Mouse (Mus musculus) induced T-regulatory cell, adult 2 months (primary cell): ENCODE measurements at regions not wholly inside any gene's neighbourhood (a gene's known extent, or its start where the extent isn't known, plus 50 kb on each side); places are given as distances from the start of the nearest gene placed in this dataset.
A peak's percentile ranks its signal among the peaks of the same experiment; 100 is the strongest.

ENCODE experiments used
- DNase-seq: peaks from one replicate; pipeline ENCODE4 v3.0.0-alpha.2; 2012; ENCODE audit warnings: low read depth

DNA sequence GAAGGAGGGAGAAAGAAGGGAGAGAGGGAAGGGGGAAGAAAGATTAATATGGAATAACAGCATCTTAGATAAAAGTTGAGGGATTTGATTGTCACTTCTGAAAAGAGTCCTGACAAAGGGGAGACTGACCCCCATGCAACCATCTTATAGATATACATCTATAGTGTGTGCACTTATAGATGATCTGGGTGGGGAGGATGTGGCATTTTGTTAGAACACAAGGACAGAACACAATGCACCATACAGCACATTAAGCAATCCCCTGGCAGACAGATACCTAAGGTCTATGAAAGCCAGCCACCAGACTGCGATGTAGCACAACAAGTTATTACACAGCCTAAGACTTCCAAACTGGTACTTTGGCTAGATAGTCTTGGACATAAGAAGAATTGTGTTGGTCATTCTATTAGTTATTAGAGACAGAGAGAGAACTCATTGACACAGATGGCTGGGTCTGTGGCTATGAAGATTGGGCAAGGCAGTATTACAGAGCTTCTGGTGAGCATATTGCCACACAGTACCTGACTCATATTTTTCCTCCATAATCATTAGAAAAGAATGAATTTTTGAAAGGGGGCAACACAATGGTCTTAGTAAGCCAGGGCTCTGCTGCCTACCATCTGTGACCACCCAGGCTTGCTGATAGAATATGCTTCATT lies 126.3 kb upstream of the Itgb1 start:
- DNase-seq = peak; percentile 29

DNA sequence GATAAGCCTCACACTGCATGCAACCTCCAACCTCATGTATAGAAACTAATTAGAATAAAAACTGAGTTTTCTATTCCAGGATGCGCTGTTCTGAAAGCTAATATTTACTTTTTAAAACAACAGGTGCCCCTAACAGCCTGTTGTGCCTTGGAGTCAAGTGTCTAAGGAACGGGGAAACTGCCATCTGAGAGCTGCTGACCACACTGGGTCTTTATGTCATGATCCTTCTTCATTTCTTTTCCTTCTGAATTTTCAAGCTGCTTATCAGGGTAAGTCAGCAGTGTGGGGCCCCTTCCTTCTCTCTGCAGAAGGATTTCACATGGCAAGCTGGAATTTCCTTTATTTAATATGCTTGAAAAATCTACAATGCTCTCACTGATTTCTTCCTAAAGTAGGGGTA lies 125.0 kb upstream of the Itgb1 start:
- DNase-seq = no peak

GRCm38 (mm10) chr8:128561016-128561415 lies 124.4 kb upstream of the Itgb1 start:
- no peak for DNase-seq

- DNase-seq = peak; percentile 18
Observed at GRCm38 (mm10) chr8:128562625-128563024, 122.8 kb upstream of the Itgb1 start.

- no peak for DNase-seq
Observed at GRCm38 (mm10) chr8:128563744-128564143, 121.7 kb upstream of the Itgb1 start.

DNA sequence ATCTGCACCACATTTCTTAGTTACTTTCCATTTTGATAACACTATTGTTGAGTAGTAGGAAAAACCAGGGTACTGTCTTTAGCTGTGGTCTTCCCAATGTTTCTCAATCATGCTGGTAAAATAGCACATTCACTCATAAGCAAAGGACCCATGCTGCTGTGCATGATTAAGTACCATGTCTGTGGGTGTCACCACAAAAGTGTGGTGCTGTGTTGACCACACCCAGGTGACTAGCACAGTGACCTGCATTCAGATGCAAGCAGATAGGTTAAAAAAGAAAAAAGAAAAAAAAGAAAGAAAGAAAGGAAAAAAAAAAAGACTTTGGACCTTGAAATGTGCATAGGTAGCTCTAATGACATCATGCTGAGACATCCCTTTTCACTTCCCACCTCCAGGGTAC lies 113.2 kb upstream of the Itgb1 start:
- DNase-seq = peak; percentile 50

DNA sequence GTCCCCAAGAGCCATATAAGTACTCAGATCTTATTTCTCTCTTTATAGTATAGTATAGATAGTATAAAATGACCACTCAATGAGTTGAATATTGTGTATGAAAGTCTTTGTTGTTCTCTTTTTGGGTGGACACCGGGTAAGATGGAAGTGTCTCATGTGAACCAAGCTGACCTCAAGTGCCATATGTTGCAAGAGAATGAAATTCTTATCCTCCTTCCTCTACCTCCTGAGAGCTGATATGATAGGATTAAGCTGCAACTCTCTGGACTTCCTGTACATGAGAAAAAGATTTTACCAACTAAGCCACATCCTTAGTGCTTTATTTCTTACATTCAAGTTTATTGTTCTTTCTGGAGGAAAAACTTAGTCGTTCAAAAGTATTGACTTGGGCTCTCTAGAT lies 91.3 kb upstream of the Itgb1 start:
- peak; percentile 25 for DNase-seq

GRCm38 (mm10) chr8:128594780-128595179 lies 90.7 kb upstream of the Itgb1 start:
- DNase-seq = no peak

- DNase-seq = no peak
Observed at GRCm38 (mm10) chr8:128605588-128605987, 79.9 kb upstream of the Itgb1 start.

- no peak for DNase-seq
Observed at GRCm38 (mm10) chr8:128608876-128609275, 76.6 kb upstream of the Itgb1 start.

DNA sequence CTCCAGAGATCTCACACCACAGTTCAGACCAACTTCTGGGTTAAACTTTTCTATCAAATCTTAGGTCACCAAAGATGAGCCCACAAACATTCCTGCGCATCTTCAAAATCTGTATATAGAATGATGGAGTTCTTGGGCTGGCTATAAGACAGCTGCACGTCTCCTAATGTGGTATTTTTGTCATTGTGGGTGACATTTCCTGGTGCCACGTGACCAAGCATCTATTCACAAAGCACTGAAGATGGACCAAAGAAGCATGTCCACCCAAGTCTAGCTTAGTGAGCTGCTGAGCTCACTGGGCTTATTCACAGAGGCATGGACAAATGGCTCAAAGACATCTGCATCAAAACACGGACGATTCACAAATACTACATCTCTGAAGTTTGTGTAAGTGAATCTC lies 72.8 kb upstream of the Itgb1 start:
- DNase-seq = no peak

DNA sequence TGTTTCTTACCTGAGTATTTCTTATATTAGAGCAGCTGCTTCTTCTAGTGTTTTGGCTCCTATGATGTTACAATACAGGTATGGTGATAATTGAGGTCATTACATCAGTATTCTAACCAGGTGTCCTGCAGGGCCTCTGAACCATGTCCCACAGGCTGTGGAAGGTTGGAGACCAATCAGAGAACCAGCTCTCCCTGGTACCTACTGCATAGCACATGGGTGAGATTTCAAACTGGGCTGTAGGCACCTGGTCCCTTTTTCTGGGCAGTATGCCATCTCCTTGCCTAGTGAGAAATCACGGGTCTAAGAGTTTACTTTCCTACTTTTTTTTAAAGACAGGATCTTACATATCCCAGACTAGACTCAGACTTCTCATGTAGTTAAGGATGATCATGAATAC lies 67.6 kb upstream of the Itgb1 start:
- no peak for DNase-seq

GRCm38 (mm10) chr8:128619086-128619485 lies 66.4 kb upstream of the Itgb1 start:
- no peak for DNase-seq
